Comparison of ENCODE assay signal across 17 mouse cellular contexts in the genomic region with DNA sequence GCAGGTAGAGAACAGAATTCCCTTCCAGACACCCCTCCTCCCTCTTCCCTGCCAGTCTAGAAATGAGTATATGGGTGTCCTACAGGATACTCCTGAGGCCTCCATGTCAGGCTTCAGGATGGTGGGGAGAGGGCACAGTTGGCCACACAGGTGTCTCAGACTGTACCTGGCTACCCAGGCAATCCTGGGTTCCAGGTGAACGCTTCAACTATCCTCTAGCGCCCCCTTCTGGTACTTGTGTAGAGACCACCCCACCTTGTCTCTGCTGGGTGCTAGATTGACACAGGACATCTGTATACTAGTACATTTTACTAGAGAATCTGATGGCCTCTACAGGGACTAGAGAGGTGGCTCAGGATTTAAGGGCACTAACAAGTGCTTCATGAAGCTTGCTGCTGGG. TPM values are rescaled to one million over a fixed set of nuclear protein-coding genes. Genes with fewer than 3 reads are reported as not detected.
DNase-seq lines count a peak whose midpoint lies in the region; ATAC-seq and TF ChIP-seq lines count a peak whose summit lies in the region.
"Had no signal": no experiment of that assay in that cellular context is flagged by ENCODE, and none has a peak within 500 bp of the region (broad histone marks: within the 10 kb centered on the region; RNA-seq: fewer than 3 reads in every experiment).

No protein-coding gene starts in this region.

- WGBS in hindbrain, postnatal 0 days, result 3% methylated on average over 2 of the region's 2 CpGs
- WGBS in hindbrain, embryonic 10.5 days, result 1% methylated on average over 2 of the region's 2 CpGs
- 3% methylated on average over 2 of the region's 2 CpGs for WGBS in midbrain, postnatal 0 days
- WGBS in midbrain, embryonic 10.5 days, result 11% methylated on average over 2 of the region's 2 CpGs

- no peak for ATAC-seq in hindbrain, postnatal 0 days
- no peak for ATAC-seq in midbrain, postnatal 0 days (ENCODE audit: low FRiP score)
- ATAC-seq in Patski, result peak; percentile 22

- peak; percentile 23; the same call in 1 of the 2 replicates for TF ChIP-seq CTCF in hindbrain, postnatal 0 days (IDR thresholded peaks at IDR 0.05; ENCODE audit: low read depth)
- TF ChIP-seq CTCF in midbrain, postnatal 0 days (IDR thresholded peaks at IDR 0.05), result 0 out of 2 replicates have a peak, but pooled peaks have one; percentile 11
- TF ChIP-seq CTCF in Patski (IDR thresholded peaks at IDR 0.05), result no peak

- H3K4me3 ChIP-seq in hindbrain, postnatal 0 days (ENCODE audit: low read length), result no peak overlapping the region
- no peak overlapping the region for H3K4me3 ChIP-seq in hindbrain, embryonic 10.5 days
- no peak overlapping the region for H3K4me3 ChIP-seq in midbrain, postnatal 0 days (ENCODE audit: low read depth, low read length)
- no peak overlapping the region for H3K4me3 ChIP-seq in midbrain, embryonic 10.5 days
- H3K4me3 ChIP-seq: limb, embryonic 13.5 days; neural tube, embryonic 13.5 days had no signal

- no peak overlapping the region for H3K27ac ChIP-seq in hindbrain, postnatal 0 days
- no peak overlapping the region for H3K27ac ChIP-seq in hindbrain, embryonic 10.5 days
- H3K27ac ChIP-seq in midbrain, postnatal 0 days (ENCODE audit: low read depth, low read length), result no peak overlapping the region
- H3K27ac ChIP-seq in midbrain, embryonic 10.5 days (replicated peaks), result no peak overlapping the region
- H3K27ac ChIP-seq: limb, embryonic 13.5 days; neural tube, embryonic 13.5 days had no signal

- no peaks in the 10 kb centered on the region for H3K27me3 ChIP-seq in hindbrain, postnatal 0 days (ENCODE audit: insufficient read depth, low read length)
- 0 out of 2 replicates have a peak, but pooled peaks cover 3% of the 10 kb centered on the region for H3K27me3 ChIP-seq in hindbrain, embryonic 10.5 days (ENCODE audit: insufficient read depth, poor library complexity, severe bottlenecking)
- no peaks in the 10 kb centered on the region for H3K27me3 ChIP-seq in midbrain, postnatal 0 days (ENCODE audit: insufficient read depth, low read length)
- H3K27me3 ChIP-seq in midbrain, embryonic 10.5 days (ENCODE audit: low read depth, poor library complexity, severe bottlenecking), result 0 out of 2 replicates have a peak, but pooled peaks cover 5% of the 10 kb centered on the region
- H3K27me3 ChIP-seq in Patski, result peaks cover 17% of the 10 kb centered on the region
- H3K27me3 ChIP-seq: limb, embryonic 13.5 days; neural tube, embryonic 13.5 days had no signal

- no peaks in the 10 kb centered on the region for H3K9me3 ChIP-seq in hindbrain, postnatal 0 days (ENCODE audit: low read length)
- 0 out of 2 replicates have a peak, but pooled peaks cover 6% of the 10 kb centered on the region for H3K9me3 ChIP-seq in hindbrain, embryonic 10.5 days
- no peaks in the 10 kb centered on the region for H3K9me3 ChIP-seq in midbrain, postnatal 0 days (ENCODE audit: low read length)
- H3K9me3 ChIP-seq in midbrain, embryonic 10.5 days (replicated peaks), result no peaks in the 10 kb centered on the region; the same call in 1 of the 2 replicates
- H3K9me3 ChIP-seq: limb, embryonic 13.5 days; neural tube, embryonic 13.5 days had no signal

- DNase-seq in hindbrain, postnatal 0 days (ENCODE audit: low spot score), result no peak
- DNase-seq in hindbrain, embryonic 10.5 days (ENCODE audit: low spot score), result no peak
- DNase-seq in midbrain, postnatal 0 days (ENCODE audit: low spot score), result peak; percentile 7
- DNase-seq in midbrain, embryonic 10.5 days (ENCODE audit: low spot score), result no peak
- DNase-seq in Patski (ENCODE audit: low read depth, low spot score), result no peak
- peak; percentile 11 to 22 for DNase-seq in natural killer cell, adult 2 months (ENCODE audit: low spot score in 2 of 2)
- DNase-seq in Muller cell, postnatal 12 days (ENCODE audit: inconsistent ontology term), result no peak
- DNase-seq in left cerebral cortex, adult 8-10 months (ENCODE audit: low spot score in 2 of 2), result no peak
- DNase-seq: adrenal gland, postnatal 10 days; cerebellum, postnatal 25 days; kidney, adult 9 months; right cerebral cortex, postnatal 14 days had no signal

- POLR2A ChIA-PET in Patski (lab: Charles Lee), result no interaction called here

- in situ Hi-C loops in Patski (cut with MboI; ENCODE audit: low pct_unique_long_range_greater_than_20kb), result loop anchor here (25.0 kb wide), 1 partner anchor 419 kb away; no protein-coding TSS in a partner anchor

- no peaks in the 10 kb centered on the region for H3K36me3 ChIP-seq in hindbrain, postnatal 0 days (ENCODE audit: insufficient read depth, low read length)
- no peaks in the 10 kb centered on the region for H3K36me3 ChIP-seq in hindbrain, embryonic 10.5 days
- H3K36me3 ChIP-seq in midbrain, postnatal 0 days (ENCODE audit: insufficient read depth, low read length), result no peaks in the 10 kb centered on the region
- no peaks in the 10 kb centered on the region for H3K36me3 ChIP-seq in midbrain, embryonic 10.5 days
- H3K36me3 ChIP-seq: limb, embryonic 13.5 days; neural tube, embryonic 13.5 days had no signal

- H3K4me2 ChIP-seq in hindbrain, postnatal 0 days (ENCODE audit: low read depth, low read length), result no peak overlapping the region
- no peak overlapping the region for H3K4me2 ChIP-seq in midbrain, postnatal 0 days (ENCODE audit: low read depth, low read length, poor library complexity, severe bottlenecking)
- H3K4me2 ChIP-seq: limb, embryonic 13.5 days; neural tube, embryonic 13.5 days had no signal

- no peaks in the 10 kb centered on the region for H3K4me1 ChIP-seq in hindbrain, postnatal 0 days (ENCODE audit: insufficient read depth, low read length)
- H3K4me1 ChIP-seq in hindbrain, embryonic 10.5 days (replicated peaks), result peaks cover 9% of the 10 kb centered on the region; the same call in 1 of the 2 replicates
- no peaks in the 10 kb centered on the region for H3K4me1 ChIP-seq in midbrain, postnatal 0 days (ENCODE audit: insufficient read depth, low read length)
- H3K4me1 ChIP-seq in midbrain, embryonic 10.5 days, result no peaks in the 10 kb centered on the region
- H3K4me1 ChIP-seq: limb, embryonic 13.5 days had no signal

- H3K9ac ChIP-seq in hindbrain, postnatal 0 days (replicated peaks; ENCODE audit: low read length), result no peak overlapping the region
- no peak overlapping the region for H3K9ac ChIP-seq in midbrain, postnatal 0 days (replicated peaks; ENCODE audit: low read length, poor library complexity, severe bottlenecking)
- H3K9ac ChIP-seq: limb, embryonic 13.5 days; neural tube, embryonic 13.5 days had no signal

- CTCF ChIA-PET in Patski (lab: Charles Lee), result no interaction called here

RNA-seq across cellular contexts. Expression of a gene that starts 43.6 kb away (rescaled TPM):
- total RNA-seq in hindbrain, postnatal 0 days (2014; rRNA removed), result 2.4 and 19.4 TPM in 2 replicates
- polyA plus RNA-seq in hindbrain, postnatal 0 days (2015; fragmentation: Nextera tagmentation; extraction: Ambion mirVana), result 8.9 and 12.4 TPM in 2 replicates
- polyA plus RNA-seq in hindbrain, embryonic 10.5 days (2016; fragmentation: Nextera tagmentation; extraction: Ambion mirVana), result 6.5 and 10.1 TPM in 2 replicates
- 0.93 and 1.9 TPM in 2 replicates for total RNA-seq in midbrain, postnatal 0 days (2014; rRNA removed)
- 6.9 and 12.5 TPM in 2 replicates for polyA plus RNA-seq in midbrain, postnatal 0 days (2015; fragmentation: Nextera tagmentation; extraction: Ambion mirVana)
- 3.7 and 5.5 TPM in 2 replicates for polyA plus RNA-seq in midbrain, embryonic 10.5 days (2016; fragmentation: Nextera tagmentation; extraction: Ambion mirVana)
- not detected for polyA plus RNA-seq in Patski (2021)
- 1 to 10 TPM in 1 of 4 experiments, under 1 TPM in 1, not detected in 2; 0.75 to 1.7 TPM for total RNA-seq in left cerebral cortex, adult 8-10 months (2022)
- total RNA-seq: adrenal gland, postnatal 10 days; heart, adult 18-20 months; hematopoietic stem cell, adult 5-6 weeks had no signal
- polyA plus RNA-seq: stomach, embryonic 16.5 days had no signal

Comparison
In these comparisons a context has a peak if more than half of its experiments do, and no peak if none do; other contexts are left out.
1. DNase-seq: peak in midbrain, postnatal 0 days (single experiment) and natural killer cell, adult 2 months (2 of 2); none in hindbrain, postnatal 0 days (single experiment), hindbrain, embryonic 10.5 days (single experiment), midbrain, embryonic 10.5 days (single experiment), Patski (single experiment), Muller cell, postnatal 12 days (single experiment) and left cerebral cortex, adult 8-10 months (0 of 2).